Mouse (Mus musculus): ENCODE measurements at regions not wholly inside any gene's neighbourhood (a gene's known extent, or its start where the extent isn't known, plus 50 kb on each side); places are given as distances from the start of the nearest gene placed in this dataset.

DNA sequence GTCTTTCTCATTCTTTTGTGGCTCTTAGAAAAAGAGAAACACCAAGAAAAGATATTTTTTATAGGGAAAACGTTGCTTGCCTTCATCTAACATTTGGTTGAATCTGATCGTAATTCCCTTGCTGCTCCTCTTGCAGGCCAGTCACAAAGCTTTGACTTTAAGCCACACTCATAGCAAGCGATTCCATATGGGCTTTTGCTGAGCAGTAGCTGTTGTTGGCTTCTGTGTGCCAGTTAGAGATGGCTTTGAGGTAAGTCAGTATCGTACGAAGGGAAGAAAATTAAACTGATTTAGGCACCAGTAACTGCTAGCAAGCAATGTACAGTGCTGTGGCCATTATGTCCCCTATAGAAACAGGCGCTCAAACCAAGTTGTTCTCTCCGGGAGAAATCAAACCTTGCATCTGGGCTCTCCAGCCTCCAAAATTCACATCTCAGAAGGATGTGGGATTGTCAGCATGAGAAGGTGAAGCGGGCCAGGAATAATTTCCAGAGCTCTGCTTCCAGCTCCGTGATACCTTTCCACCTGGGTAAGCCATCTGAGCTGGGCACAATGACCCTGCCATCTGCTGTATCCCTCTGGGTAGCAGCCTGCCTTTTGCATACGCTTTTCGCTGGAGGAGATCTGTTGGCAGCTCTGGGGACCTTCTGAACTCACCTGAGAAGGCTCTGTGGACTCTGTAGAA lies 227.8 kb downstream of the 9330182O14Rik start:
- TF ChIP-seq MYOG (IDR thresholded peaks at IDR 0.05; ENCODE audit: control insufficient read depth in 1 of 3, insufficient read depth in 1 of 3, insufficient read length in 2 of 3, low read depth in 2 of 3), result no peak
- no peak for TF ChIP-seq TCF12 (IDR thresholded peaks at IDR 0.05; ENCODE audit: insufficient read depth, poor library complexity, severe bottlenecking)
- no peak for TF ChIP-seq POLR2A (IDR thresholded peaks at IDR 0.05; ENCODE audit: insufficient read length, low read depth)
- TF ChIP-seq MAX (IDR thresholded peaks at IDR 0.05; ENCODE audit: low read depth), result no peak
- TF ChIP-seq SRF (IDR thresholded peaks at IDR 0.05; ENCODE audit: control insufficient read depth, insufficient read length, low read depth), result no peak
- TF ChIP-seq USF1 (IDR thresholded peaks at IDR 0.05; ENCODE audit: low read depth), result no peak
- no peak for TF ChIP-seq MYOD1 (IDR thresholded peaks at IDR 0.05; ENCODE audit: control insufficient read depth in 1 of 3, insufficient read length in 2 of 3, low read depth in 2 of 3)
- no peak for TF ChIP-seq REST (IDR thresholded peaks at IDR 0.05; ENCODE audit: insufficient read depth, insufficient read length)
